Mouse (Mus musculus): ENCODE measurements around the gene Mylip. TPM values are rescaled to one million over a fixed set of nuclear protein-coding genes. Genes with fewer than 3 reads are reported as not detected.

Mylip gene
- polyA plus RNA-seq, 1 experiment from 2014 or later: 7.9 TPM

DNA sequence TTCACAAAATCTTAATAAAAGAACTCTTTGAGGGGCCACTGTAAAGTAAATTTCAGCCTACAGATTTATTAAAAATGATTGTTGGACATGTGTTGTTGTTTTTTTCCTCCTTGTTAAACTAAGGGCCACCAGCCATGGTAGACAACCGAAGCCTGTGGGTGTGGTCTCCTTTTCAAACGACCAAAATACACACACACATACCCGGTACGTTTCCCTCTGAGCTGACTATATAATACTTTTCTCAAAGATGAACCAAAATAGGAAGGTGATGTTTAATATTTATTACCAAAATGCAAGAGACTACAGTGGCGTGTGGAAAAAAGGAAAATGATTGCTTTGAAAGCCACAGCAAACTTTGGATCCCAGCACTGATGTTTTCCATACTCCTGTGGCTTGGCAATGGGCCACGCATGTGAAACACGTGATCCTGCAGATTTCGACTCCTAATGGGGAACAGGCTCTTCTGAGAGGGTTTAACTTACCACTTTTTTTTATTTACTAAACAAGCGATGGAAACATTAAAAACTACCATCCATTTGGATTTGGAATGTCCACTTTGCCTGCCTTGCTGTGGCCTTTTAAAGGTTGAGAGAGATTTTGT lies 2.4 kb downstream of the Mylip start:
- peak overlapping the region; percentile 89 for H3K9ac ChIP-seq
- peak overlapping the region; percentile 82 for H3K4me2 ChIP-seq
- H3K4me1 ChIP-seq (replicated peaks): peaks cover 61% of the 10 kb centered on the region
- peaks cover 40% of the 10 kb centered on the region for H3K36me3 ChIP-seq (replicated peaks)
- peak overlapping the region; percentile 89 for H3K4me3 ChIP-seq (replicated peaks)
- ATAC-seq (ENCODE audit: insufficient read depth): no peak
- WGBS (ENCODE audit: insufficient replicate concordance): 27% methylated on average over 9 of the region's 9 CpGs
- H3K9me3 ChIP-seq (replicated peaks): no peaks in the 10 kb centered on the region
- peak overlapping the region; percentile 82 for H3K27ac ChIP-seq (replicated peaks)
- peaks cover 35% of the 10 kb centered on the region for H3K27me3 ChIP-seq

GRCm38 (mm10) chr13:45394221-45394768 lies 4.8 kb downstream of the Mylip start:
- H3K36me3 ChIP-seq (replicated peaks): peaks cover 53% of the 10 kb centered on the region
- no peak overlapping the region for H3K4me3 ChIP-seq (replicated peaks)
- H3K27ac ChIP-seq (replicated peaks): no peak overlapping the region
- ATAC-seq (ENCODE audit: insufficient read depth): no peak
- no peaks in the 10 kb centered on the region for H3K9me3 ChIP-seq (replicated peaks)
- H3K4me1 ChIP-seq (replicated peaks): peaks cover 64% of the 10 kb centered on the region
- peaks cover 20% of the 10 kb centered on the region for H3K27me3 ChIP-seq
- H3K4me2 ChIP-seq: no peak overlapping the region
- H3K9ac ChIP-seq: no peak overlapping the region
- WGBS (ENCODE audit: insufficient replicate concordance): 74% methylated on average over 8 of the region's 8 CpGs

GRCm38 (mm10) chr13:45396724-45397123 lies 7.2 kb downstream of the Mylip start:
- Histone ChIP-seq H3K27me3 (0 out of 2 replicates have a peak, but pooled peaks cover 12% of the 10 kb centered on the region), H3K4me2 (no peak overlapping the region), H3K27ac (replicated peaks) (no peak overlapping the region), H3K4me3 (replicated peaks) (no peak overlapping the region), H3K9ac (no peak overlapping the region), H3K36me3 (replicated peaks) (peaks cover 53% of the 10 kb centered on the region), H3K4me1 (replicated peaks) (peaks cover 71% of the 10 kb centered on the region), H3K9me3 (replicated peaks) (no peaks in the 10 kb centered on the region)
- WGBS (ENCODE audit: insufficient replicate concordance): 81% methylated on average over 8 of the region's 8 CpGs
- no peak for ATAC-seq (ENCODE audit: insufficient read depth)

DNA sequence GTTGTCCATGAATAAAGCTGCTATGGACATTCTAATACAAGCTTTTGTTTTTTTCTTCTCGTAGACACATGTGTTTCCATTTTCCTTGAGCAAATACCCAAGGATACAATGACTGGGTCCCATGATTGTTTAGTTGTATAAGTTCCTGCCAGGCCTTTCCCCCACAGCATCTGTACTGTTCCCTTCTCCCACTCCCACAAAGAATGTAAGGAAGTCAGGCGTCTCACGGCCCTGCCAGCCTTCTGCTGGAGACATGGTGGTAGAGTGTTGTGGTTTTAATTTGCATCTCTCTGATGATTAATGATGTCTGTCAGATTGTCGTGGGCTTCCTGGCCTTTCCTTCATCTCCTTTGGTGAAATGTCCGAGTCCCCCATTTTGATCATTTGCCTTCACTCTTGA lies 7.7 kb downstream of the Mylip start:
- ATAC-seq (ENCODE audit: insufficient read depth): no peak
- Histone ChIP-seq H3K9me3 (replicated peaks) (no peaks in the 10 kb centered on the region), H3K4me2 (no peak overlapping the region), H3K36me3 (replicated peaks) (peaks cover 51% of the 10 kb centered on the region), H3K4me3 (replicated peaks) (no peak overlapping the region), H3K27me3 (0 out of 2 replicates have a peak, but pooled peaks cover 16% of the 10 kb centered on the region), H3K9ac (no peak overlapping the region), H3K27ac (replicated peaks) (no peak overlapping the region), H3K4me1 (replicated peaks) (peaks cover 71% of the 10 kb centered on the region)
- WGBS (ENCODE audit: insufficient replicate concordance): 67% methylated on average over 5 of the region's 5 CpGs

GRCm38 (mm10) chr13:45397896-45398805 lies 8.6 kb downstream of the Mylip start:
- H3K36me3 ChIP-seq (replicated peaks): peaks cover 45% of the 10 kb centered on the region
- no peak overlapping the region for H3K27ac ChIP-seq (replicated peaks)
- peaks cover 22% of the 10 kb centered on the region; the same call in 1 of the 2 replicates for H3K27me3 ChIP-seq
- no peak for ATAC-seq (ENCODE audit: insufficient read depth)
- no peaks in the 10 kb centered on the region for H3K9me3 ChIP-seq (replicated peaks)
- H3K4me3 ChIP-seq (replicated peaks): no peak overlapping the region
- no peak overlapping the region for H3K9ac ChIP-seq
- peaks cover 72% of the 10 kb centered on the region for H3K4me1 ChIP-seq (replicated peaks)
- no peak overlapping the region for H3K4me2 ChIP-seq
- 78% methylated on average over 16 of the region's 21 CpGs for WGBS (ENCODE audit: insufficient replicate concordance)

DNA sequence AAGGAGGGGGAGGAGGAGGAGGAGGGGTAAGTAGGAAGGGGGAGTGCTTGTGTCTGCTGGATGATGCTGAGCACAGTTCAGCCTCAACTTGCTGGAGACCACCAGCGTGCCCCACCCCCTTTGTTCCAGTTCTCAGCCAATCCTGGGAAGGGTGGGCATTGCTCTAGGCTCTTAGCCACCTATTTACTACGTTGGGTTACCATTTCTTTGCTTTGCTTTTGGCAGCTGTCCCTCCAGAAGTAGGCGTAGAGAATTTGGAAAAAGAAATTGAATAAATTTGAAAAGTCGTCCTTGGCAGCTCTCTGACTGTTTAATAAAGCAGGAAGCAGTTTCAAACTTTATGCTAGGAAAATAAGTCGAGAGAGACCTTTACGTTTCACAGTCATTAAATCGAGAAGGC lies 11.2 kb downstream of the Mylip start:
- H3K9me3 ChIP-seq (replicated peaks): no peaks in the 10 kb centered on the region
- peaks cover 16% of the 10 kb centered on the region; the same call in 1 of the 2 replicates for H3K27me3 ChIP-seq
- H3K4me1 ChIP-seq (replicated peaks): peaks cover 78% of the 10 kb centered on the region
- no peak overlapping the region for H3K9ac ChIP-seq
- no peak for ATAC-seq (ENCODE audit: insufficient read depth)
- no peak overlapping the region for H3K4me2 ChIP-seq
- H3K27ac ChIP-seq (replicated peaks): no peak overlapping the region
- peaks cover 43% of the 10 kb centered on the region for H3K36me3 ChIP-seq (replicated peaks)
- no peak overlapping the region for H3K4me3 ChIP-seq (replicated peaks)
- 76% methylated on average over 7 of the region's 7 CpGs for WGBS (ENCODE audit: insufficient replicate concordance)

GRCm38 (mm10) chr13:45401816-45402215 lies 12.3 kb downstream of the Mylip start:
- Histone ChIP-seq H3K27ac (replicated peaks) (peak overlapping the region; percentile 92; the same call in 1 of the 2 replicates), H3K9me3 (replicated peaks) (no peaks in the 10 kb centered on the region), H3K4me1 (replicated peaks) (peaks cover 86% of the 10 kb centered on the region), H3K9ac (no peak overlapping the region), H3K4me2 (no peak overlapping the region), H3K36me3 (replicated peaks) (peaks cover 49% of the 10 kb centered on the region), H3K4me3 (replicated peaks) (no peak overlapping the region), H3K27me3 (peaks cover 19% of the 10 kb centered on the region; the same call in 1 of the 2 replicates)
- ATAC-seq (ENCODE audit: insufficient read depth): no peak
- WGBS (ENCODE audit: insufficient replicate concordance): 73% methylated on average over 7 of the region's 7 CpGs

DNA sequence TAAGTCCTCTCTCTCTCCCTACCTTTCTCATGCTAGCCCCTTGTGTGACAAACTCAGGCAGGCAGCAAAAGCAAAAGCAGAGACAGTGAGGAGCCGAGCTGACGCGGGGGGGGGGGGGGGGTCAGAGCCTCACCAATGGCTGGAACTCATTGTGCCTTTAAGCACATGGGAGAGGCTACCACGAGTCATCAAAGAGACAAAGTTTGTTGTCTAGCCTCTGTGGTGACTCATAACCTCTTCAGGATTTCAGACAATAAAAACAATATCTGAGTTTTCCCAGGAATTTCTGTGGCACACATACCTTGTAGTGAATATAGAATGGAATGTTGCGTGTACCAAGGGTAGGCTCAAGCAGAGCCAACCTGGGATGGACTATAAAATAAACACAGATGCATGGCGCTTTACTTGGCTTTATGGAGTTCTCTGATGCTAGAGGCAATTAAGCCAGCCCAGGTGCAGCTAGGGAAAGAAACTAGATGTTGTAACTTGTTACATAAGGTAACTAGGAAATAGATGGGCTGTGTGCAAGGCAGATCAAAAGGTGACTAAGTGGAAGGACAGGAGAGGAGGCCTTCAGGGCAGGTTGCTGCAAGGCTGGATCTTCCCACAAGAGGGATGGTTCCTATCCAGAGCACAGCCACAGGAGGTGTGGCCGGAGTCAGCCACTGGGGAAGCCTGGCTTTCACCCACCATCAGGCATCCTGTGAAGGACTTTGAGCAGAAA lies 12.9 kb downstream of the Mylip start:
- 75% methylated on average over 7 of the region's 7 CpGs for WGBS (ENCODE audit: insufficient replicate concordance)
- 0 out of 2 replicates have a peak overlapping the region, but pooled peaks have one; percentile 1 for H3K9ac ChIP-seq

DNA sequence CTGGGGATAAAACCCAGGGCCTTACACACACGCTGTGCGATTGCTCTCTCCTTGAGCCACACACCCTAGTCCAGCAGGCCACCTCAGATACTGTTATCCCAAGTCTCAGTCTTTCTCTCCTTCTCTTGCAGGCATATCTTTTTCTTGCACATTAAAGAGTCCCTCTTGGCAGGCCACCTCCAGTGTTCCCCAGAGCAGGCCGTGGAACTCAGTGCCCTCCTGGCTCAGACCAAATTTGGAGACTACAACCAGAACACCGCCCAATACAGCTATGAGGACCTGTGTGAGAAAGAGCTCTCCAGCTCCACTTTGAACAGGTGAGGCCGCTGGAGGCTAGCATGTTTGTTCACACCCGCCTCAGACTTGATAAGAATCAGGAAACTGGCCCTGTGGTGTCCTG lies 14.7 kb downstream of the Mylip start:
- no peaks in the 10 kb centered on the region for H3K9me3 ChIP-seq (replicated peaks)
- H3K36me3 ChIP-seq (replicated peaks): peaks cover 59% of the 10 kb centered on the region
- peak overlapping the region; percentile 60 for H3K4me2 ChIP-seq
- H3K4me3 ChIP-seq (replicated peaks): peak overlapping the region; percentile 14; the same call in 1 of the 2 replicates
- peak; percentile 90 for ATAC-seq (ENCODE audit: insufficient read depth)
- H3K9ac ChIP-seq: peak overlapping the region; percentile 32
- H3K4me1 ChIP-seq (replicated peaks): peaks cover 78% of the 10 kb centered on the region
- peaks cover 21% of the 10 kb centered on the region; the same call in 1 of the 2 replicates for H3K27me3 ChIP-seq
- WGBS (ENCODE audit: insufficient replicate concordance): 19% methylated on average over 6 of the region's 6 CpGs
- peak overlapping the region; percentile 92 for H3K27ac ChIP-seq (replicated peaks)

More for the DNA sequence above, 12.9 kb downstream of the Mylip start:
- H3K27ac ChIP-seq (replicated peaks): peak overlapping the region; percentile 92
- no peaks in the 10 kb centered on the region for H3K9me3 ChIP-seq (replicated peaks)
- H3K27me3 ChIP-seq: peaks cover 17% of the 10 kb centered on the region; the same call in 1 of the 2 replicates
- peaks cover 86% of the 10 kb centered on the region for H3K4me1 ChIP-seq (replicated peaks)
- ATAC-seq (ENCODE audit: insufficient read depth): no peak
- H3K4me3 ChIP-seq (replicated peaks): no peak overlapping the region
- H3K36me3 ChIP-seq (replicated peaks): peaks cover 49% of the 10 kb centered on the region
- H3K4me2 ChIP-seq: peak overlapping the region; percentile 60; the same call in 1 of the 2 replicates

DNA sequence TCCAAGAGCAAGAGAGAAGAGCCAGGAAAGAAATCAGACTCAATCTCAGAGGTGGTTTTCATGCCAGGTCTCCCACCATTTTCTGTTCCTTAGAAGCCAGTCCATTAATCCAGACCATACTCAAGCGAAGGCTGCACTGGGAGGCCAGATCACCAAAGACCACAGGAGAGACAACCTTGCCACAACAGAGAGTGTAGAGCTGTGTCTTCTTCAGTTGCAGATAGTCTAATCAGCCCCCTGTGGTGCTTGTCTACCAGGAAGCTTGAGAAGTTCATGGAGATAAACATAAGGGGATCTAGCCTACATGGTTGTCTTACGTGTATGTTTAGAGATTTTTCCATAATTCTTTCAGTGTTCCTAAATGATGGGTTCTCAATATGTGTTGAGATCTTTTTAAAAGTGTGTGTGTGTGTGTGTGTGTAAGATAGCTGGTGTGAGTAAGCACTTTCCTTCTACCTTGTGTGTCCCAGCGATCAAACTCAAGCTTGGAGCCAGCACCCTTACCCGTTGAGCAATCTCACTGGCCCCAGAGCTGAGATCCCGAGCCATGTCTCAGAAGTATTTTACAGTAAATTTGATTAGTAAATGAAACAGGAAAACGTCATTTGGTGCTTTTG lies 15.8 kb downstream of the Mylip start:
- ATAC-seq (ENCODE audit: insufficient read depth): peak; percentile 25; the same call in 1 of the 2 replicates
- Histone ChIP-seq H3K36me3 (replicated peaks) (peaks cover 70% of the 10 kb centered on the region), H3K27ac (replicated peaks) (peak overlapping the region; percentile 92), H3K9me3 (replicated peaks) (no peaks in the 10 kb centered on the region), H3K27me3 (peaks cover 21% of the 10 kb centered on the region), H3K4me3 (replicated peaks) (0 out of 2 replicates have a peak overlapping the region, but pooled peaks have one; percentile 14), H3K4me2 (peak overlapping the region; percentile 60), H3K9ac (peak overlapping the region; percentile 32; the same call in 1 of the 2 replicates), H3K4me1 (replicated peaks) (peaks cover 71% of the 10 kb centered on the region)
- WGBS (ENCODE audit: insufficient replicate concordance): 36% methylated on average over 6 of the region's 6 CpGs

All from liver, embryonic 15.5 days (tissue).